Mouse (Mus musculus): ENCODE measurements around the gene Gmfb.

The Gmfb gene

DNA sequence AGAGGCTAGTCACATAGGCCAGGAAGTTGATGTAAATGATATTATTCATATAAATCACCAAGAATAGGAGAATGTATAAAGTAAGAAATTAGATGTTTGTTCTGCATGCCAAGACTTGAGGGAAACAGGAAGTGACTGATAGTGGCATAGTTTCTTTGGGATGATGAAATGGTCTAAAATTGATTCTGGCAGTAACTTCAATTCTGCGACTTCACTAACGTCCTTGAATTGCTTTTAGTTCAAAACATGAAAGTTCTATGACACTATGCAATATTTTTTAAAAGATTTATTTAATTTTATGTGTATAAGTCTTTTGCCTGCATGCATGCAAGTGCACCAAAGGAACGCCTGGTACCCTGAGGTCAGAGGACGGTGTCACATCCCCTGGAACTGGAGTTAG is 18.8 kb downstream of the Gmfb start:
- no peak for DNase-seq (ENCODE audit: low read depth)

DNA sequence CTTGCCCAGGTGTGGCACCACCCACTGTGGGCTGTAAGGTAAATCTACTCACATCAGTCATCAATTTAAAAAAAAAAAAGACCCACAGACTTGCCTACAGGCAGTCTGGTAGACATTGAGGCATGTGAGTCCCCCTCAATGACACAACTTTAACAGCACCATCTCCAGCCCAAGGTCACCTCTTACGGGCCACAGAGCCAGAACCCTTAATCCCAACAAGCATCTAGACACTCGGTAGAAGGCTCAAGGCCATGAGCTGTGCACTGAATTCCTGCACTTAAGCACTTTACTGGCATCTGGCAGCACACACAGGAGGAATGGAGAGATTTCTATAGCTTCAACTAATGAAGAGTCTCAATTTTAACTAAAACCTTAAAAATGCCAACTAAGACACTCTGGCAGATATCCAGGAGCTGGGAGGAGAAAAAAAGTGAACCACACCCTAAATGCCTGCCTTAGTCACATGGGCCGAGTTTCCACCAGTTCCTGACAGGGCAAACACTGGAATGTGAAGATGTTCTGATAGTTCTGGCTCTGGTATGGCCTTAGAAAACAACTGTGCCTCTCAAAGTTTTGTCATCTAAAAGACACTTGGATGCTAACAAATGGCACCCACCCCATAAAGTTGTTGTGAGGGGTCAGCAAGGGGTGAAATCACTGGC is 21.2 kb downstream of the Gmfb start:
- DNase-seq (ENCODE audit: low read depth), result no peak

DNA sequence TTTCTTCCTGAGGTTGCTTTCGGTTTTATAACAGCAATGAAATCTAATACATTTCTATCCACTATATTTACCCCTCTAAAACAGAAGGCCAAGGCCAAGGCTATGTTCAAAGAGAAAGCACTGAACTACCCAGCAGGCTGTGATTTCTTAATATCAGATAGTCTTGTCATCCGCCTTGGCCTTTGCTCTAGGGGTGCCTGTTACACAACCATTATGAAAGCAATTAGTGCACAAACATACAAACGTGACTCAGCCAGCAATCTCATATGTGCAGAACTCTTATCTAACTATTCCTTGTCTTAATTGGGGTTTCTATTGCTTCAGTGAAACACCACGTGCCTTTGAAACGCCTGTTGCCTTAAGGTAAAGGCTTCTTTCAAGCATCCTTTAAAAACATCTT is 27.9 kb downstream of the Gmfb start:
- no peak for DNase-seq (ENCODE audit: low read depth)

DNA sequence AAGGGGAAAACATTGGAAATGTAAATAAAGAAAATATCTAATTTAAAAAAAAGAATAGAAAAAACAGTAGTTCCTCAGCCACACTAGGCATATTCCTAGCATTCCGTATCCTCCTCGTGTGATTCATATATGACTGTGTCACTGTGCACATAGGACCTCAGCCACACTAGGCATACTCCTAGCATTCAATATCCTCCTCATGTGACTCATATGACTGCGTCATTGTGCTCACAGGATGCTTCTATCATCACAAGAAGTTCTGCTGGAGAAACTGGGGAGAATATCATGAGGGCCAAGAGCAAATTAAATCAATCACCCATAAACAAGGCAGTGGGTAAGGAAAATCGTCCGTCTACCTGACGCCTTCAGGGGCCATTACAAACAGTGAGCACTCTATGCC is 31.3 kb downstream of the Gmfb start:
- DNase-seq (ENCODE audit: low read depth), result no peak

DNA sequence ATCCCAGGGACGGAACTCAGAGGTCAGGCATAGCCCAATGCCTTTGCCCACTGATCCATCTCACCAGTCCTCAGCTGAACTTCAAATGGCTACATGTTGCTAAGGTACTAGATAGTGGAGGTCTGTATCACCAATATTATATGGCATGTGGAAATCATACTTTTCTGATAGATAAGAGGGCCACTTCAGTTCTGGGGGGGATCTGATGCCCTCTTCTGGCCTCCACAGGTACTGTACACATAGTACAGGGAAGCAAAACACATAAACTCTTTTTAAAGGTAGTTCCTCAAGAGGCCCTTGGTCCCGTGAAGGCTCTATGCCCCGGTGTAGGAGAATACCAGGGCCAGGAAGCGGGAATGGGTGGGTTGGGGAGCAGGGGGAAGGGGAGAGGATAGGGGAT is 31.7 kb downstream of the Gmfb start:
- DNase-seq (ENCODE audit: low read depth), result no peak

DNA sequence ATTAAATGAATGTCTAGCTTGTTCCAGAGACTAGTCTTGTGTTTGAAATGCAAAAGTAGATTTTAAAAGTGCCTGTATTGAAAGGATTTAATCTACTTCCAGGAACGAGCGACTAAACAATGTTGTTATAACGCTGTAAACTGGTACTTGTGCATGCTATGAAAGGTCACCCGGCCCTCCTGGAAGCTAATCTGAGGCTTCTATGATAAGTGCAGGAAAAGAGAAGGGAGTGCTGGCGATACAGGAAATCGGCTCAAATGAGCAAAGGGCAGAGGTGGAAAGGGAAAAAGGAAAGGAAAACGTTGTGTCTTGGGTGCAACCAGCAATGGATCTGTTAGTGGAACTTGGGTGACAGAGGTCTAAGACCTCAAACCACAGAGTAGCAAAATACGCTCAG is 33.5 kb downstream of the Gmfb start:
- DNase-seq (ENCODE audit: low read depth), result no peak

DNA sequence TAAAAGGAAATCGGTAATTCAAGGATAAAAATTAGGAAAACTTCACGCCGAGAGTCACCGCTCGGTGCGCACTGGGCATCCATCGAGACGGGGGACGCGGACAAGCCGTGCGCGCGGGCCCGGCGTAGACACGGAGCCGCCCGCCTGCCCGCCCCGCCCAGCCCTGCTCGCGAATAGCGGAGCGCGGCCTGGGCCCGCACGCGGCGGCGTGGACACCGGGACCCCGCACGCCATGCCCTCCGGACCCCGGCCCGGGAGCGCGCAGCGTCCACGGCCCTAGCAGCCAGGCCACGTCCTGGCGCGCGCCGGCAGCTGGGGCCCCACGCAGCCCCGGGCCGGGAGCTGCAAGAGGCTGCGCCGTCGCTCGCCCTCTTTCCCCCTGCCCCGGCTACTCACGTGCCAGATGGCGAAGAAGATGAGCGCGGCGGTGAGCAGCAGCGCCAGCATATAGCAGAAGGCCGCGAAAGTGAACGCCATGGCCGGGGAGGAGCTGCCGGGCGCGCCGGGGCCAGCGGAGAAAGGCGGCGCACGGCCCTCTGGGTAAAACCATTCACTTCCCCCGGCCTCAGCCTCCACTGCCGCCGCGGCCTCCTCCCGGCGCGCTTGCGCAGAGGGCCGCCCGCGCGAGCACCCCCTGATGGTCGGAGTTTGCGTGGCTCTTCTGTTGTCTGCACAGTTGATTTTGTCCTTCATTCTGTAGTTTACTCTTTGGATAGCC is 34.1 kb downstream of the Gmfb start, which contains the start of gene Cnih1:
TSS of gene Cnih1 (minus strand) at position 625 of the 718 bp plus-strand sequence.
- peak; percentile 65 for DNase-seq (ENCODE audit: low read depth)

DNA sequence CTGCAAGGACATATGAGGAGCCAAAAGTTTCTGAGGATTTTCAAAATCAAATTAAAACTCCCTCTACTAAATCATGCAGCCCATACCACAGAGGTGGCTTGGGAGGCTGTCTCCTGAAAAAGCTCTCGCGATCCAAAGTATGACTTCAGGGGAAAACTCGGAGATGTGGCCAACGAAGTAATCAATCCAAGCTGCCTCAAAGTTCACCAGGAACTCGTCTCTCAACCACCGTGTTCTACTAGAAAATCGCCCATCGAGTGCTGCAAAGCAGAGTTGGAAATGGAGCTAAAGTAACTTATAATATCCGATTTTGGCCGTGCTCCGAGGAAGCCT is 34.6 kb downstream of the Gmfb start:
- no peak for DNase-seq (ENCODE audit: low read depth)

DNA sequence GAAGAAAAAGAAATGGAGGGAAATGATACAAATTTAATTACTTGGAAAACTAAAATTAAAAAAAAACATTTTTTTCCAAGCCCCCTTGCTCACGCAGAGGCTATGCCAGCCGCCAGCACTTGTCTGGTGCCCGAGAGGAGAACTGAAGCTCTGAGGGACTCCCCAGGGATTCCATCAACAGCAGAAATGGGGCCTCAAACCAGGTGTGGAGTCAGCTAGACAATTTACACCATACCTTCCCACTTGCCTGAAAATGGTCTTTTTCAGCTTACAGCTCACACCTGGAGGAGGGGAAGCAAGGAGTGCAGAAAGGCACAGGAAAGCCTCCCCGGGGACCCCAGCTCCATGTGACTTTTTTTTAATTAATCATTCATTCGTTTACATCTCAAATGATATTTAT is 36.8 kb downstream of the Gmfb start:
- DNase-seq (ENCODE audit: low read depth), result no peak

DNA sequence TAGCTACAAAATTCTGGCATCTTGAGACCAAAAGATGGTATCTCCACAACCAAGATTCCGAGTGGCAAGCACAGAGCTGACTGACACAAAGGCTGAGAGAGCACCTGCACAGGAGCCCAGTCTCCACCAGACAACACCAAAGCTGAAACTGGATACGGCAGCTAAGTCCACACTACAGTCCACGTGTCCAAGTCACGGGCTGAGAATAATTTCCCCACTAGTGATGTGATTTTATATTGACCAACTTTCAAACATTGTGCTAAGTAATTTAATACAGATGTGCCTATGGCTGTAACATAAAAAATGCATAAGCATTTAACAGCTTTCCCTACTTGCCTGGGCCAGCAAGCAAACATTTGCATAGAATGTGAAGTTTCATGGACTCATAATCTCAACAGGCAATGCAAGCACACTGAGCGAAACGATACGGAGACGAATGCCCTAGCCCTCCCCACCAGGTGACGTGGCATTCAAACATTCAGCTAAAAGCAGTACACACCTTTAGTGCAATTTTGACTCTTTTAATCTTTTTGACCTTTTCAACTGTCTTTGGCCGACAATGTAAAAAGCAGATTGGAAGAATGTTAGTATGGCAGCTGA is 38.6 kb downstream of the Gmfb start:
- no peak for DNase-seq (ENCODE audit: low read depth)

DNA sequence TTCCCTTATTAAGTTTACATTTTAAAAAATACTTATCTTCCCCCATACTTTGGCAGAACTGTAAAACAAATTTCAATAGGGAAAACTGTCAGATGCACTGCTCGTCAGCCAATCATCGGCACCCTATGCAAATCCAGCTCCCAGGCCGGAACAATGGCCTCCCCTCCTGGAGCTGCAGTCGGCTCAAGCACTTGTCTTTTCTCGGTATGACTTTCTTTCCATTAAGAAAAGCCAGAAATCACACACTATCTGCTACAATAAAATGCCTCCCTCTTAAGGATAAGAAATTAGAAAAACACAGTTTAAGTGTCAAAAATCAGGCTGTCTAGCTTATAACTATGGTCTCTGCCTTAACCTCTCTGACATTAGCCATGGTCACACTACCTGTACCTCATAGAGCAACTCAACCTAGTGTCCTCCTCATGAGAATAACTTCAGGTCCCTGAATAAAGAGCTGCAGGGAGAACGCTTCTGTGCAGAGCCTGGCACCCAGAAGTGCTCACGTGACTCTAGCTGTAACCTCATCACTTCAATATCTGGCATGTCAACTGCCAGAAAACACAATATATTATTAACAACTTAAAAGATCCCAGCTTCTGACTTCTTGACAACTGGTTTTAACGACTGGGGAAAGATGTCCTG is 39.7 kb downstream of the Gmfb start:
- DNase-seq (ENCODE audit: low read depth), result no peak

DNA sequence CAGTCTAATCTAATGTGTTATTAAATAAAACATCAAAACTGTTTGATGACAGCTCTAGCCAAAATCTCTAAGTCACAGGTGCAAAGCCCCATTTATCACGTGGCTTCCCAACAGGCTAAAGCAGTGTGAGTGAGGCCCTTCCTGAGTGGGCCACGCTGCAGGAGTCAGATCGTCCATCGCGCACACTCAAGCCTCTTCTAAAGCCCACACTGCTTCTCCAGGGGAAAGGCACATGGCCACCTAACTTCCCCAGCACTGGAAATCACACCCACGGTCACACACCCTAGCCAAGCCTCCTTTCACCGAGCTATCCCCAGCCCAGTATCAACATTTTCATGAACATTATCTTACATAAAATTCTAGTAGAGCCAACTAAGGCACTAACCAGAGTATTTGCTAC is 41.0 kb downstream of the Gmfb start:
- DNase-seq (ENCODE audit: low read depth), result no peak

DNA sequence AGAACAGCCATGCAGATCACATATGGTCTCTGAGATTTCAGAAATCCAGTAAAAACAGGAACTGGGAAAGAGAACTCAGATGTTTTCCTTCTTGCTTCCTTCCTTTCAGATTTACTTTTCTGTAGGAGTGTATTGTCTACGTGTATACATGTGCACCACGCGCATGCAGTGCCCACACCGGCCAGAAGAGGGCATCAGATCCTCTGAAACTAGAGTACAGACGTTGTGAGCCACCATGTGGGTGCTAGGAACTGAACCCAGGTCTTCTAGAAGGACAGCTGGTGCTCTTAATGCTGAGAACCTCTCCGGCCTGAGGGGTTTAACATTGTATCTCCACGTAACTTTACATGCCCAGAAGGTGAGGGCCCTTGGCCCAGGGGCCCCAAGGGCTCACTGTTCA is 42.8 kb downstream of the Gmfb start:
- no peak for DNase-seq (ENCODE audit: low read depth)

DNA sequence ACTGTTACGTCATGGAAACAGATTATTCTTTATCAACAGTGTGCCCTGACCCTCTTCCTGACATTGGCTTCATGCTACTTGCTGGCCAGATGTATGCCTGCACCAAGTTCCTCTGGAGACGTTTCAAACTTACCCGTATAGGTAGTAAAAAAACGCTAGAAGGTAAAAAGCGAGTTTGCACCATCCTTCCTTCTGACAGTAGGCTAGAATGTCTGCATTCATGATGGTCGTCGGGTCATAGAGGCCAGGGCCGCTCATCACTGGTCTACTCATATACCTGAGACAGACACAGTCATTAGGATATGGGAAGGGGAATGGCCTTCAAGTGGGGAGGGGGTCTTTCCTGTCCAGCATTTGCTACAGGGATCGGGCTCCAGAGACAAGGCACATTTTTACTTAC is 43.3 kb downstream of the Gmfb start:
- no peak for DNase-seq (ENCODE audit: low read depth)

DNA sequence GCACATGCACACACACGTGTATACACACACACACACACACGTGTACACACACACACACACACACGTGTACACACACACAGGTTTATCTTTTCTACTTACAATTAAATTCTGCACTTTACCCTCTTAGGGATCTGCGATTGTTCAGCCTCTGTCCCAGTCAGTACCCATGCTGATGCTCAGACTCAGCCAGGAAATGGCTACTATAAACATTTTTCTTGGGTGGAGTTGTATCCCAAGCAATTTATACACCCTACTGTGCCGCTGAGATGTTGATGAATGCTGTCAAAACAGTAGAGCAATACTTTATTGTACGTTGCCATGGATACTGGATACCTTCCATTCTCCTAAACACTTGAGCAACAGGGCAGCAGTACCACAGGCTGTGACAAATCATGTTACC is 52.0 kb downstream of the Gmfb start:
- DNase-seq (ENCODE audit: low read depth), result no peak

DNA sequence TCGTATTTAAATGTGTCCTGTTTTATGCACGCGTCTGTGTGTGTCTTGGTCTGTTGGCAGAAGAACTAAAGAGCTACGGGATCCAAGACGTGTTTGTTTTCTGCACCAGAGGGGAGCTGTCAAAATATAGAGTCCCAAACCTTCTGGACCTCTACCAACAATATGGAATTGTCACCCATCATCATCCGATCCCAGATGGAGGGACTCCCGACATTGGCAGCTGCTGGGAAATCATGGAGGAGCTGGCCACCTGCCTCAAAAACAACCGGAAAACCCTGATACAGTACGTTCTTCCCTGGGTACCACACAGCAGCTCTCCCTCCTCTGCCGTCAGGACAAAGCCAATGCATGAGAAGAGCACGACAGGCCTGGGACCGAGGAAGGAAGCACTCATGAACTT is 54.9 kb downstream of the Gmfb start:
- DNase-seq (ENCODE audit: low read depth), result no peak

DNA sequence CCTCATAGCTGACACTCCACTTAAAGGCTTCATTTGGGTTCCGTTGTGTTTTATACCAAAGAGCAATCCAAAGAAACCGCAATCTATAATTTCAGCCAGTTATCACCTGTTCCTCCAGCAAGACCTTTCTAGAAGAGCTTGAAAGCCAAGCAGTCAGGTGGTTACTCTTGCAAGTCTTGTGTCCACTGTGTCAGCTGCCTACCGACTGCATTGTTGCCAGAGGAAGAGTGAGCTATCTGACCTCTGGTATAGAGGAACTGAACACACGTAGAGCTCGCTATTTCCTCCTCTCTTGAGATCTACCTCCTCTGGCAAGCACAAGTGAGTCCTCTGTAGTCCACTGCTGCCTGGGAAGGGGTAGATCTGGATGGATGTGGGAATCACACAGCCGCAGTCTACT is 60.9 kb downstream of the Gmfb start:
- no peak for DNase-seq (ENCODE audit: low read depth)

DNA sequence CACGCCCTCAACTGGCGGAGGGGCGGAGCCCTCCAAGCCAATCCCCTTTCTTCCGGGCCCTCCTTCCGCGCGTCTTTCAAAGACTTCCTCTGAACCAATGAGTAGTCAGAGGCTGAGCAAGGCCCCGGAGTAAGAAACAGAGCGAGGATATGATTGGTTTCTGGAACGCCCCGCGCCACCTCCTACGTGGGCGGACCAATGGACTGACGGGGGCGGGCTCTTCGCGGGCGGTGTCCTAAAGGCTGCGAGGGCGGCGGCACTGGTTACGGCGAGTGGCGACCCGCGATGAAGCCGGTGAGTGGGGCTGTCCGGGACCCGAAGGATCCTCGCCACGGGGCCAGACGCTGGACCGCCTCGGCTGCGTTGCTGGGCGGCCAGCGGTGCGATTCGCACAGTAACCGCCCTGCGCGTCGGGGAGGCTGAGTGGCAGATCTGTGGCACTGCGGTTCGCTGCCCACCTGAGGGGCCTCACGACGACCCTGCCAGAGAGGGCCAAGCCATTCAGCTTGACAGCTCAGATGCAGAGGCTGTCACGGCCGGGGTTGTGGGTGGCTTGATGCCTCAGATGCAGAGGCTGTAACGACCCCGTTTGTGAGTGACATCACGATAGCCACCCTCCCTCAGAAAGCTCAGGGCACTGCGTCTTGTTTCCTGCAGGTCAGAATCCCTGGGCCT is 61.5 kb downstream of the Gmfb start, which contains the start of gene Cdkn3:
TSS of gene Cdkn3 (plus strand) at position 187 of the 675 bp plus-strand sequence.
- peak; percentile 91 for DNase-seq (ENCODE audit: low read depth)

DNA sequence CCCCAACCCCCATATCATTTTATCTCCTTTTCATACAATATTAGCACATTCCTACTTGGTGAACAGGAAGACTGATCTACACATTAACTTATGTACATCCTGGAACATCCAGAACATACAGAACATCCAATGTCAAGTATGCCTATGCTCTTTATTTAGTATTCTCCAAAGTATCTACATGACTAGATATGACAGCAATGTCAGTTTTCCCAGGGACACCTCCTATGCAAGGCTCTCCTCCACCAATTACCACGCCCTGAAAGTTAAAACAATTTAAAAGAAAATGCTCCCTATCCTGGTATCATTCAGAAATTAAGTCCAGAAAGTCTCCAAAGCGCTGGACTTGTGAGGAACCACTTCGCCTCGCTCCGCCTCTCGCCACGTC is 62.1 kb downstream of the Gmfb start:
- no peak for DNase-seq (ENCODE audit: low read depth)
